Mouse (Mus musculus): ENCODE measurements around the gene Radil. TPM values are rescaled to one million over a fixed set of nuclear protein-coding genes. Genes with fewer than 3 reads are reported as not detected.

The Radil gene
- total RNA-seq (2021), result 1 to 10 TPM; 2.0 to 2.4 TPM

DNA sequence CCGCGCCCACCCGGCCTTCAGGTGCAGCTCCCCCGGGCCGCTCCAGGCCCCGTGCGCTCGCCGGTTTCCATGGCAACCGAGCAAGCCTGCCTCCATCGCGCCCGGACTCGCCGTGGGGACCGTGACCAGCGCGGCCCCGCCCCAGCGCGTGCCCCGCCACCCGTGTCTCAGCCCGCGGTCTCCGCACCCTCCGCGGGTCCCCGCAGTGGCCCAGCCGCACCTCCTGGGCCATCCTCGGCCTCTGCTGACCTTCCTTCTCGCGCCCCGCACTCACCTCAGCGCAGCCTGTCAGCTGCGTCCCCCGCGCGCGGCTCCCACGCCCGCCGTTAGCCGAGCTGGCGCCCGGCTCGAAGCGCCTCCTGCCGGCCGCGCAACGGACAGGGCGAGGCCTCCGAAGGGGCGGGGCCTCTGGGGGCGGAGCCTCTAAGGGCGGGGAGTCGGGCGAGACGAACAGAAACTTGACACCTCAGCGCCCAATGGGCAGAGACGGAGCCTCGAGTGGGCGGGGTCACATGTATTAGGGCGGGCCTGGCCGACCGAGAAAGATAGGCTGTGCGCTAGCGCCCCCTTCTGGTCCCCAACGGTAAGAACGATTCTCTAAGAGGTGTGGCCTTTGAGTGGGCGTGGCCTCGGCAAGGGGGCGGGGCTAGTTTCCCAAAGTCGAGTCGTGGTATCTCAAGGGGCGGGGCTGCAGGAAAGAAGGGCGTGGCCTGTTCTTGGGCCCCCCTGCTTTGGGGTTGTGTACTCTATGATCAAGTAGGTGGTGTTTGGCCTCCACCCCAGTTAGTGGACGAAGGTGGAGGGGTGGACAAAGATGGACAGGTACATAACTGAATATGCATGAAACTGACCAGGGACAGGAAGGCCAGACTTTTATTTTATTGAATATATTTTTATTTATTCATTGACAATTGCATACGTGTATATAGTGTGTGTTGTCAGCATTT is at the start of gene Radil:
TSS of gene Radil (minus strand) at position 393 of the 947 bp plus-strand sequence.
- intact Hi-C loops (cut with DNase I), result loop anchor here (2.0 kb wide), 1 partner anchor 48 kb away; no protein-coding TSS in a partner anchor
- peak; percentile 91 for DNase-seq (ENCODE audit: low spot score)

DNA sequence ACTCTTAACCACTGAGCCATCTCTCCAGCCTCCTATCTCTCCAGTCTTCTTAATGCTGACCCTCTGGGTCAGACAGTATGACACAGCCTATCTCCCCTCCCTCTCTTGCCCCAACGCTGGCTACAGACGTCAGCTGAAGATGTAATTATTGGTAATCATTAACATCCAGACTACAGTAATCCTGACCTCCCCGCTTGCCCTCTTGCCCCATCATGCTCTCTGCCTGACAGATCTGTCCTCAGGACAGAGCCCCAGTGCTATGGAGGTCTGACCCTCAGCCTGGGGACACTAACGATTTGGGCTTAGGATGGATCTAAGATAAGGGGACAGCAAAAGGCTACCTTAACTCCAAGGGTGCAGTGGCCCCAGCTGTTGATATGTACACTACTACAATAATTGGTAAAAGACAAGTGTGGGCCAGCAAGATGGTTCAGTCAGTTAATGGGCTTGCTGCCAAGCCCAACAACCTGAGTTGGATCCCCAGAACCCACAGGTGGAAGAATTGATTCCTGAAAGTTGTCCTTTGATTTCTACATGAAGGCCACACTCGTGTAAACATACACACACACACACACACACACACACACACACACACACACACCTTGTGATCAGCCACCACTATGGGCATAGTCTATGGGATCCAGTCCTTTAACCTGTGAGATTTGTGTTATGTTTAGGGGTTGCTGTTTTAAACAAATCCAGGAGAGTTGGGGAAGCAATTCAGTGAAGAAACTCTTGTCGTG is 46.9 kb upstream of the Radil start:
- intact Hi-C loops (cut with DNase I), result no loop called here

DNA sequence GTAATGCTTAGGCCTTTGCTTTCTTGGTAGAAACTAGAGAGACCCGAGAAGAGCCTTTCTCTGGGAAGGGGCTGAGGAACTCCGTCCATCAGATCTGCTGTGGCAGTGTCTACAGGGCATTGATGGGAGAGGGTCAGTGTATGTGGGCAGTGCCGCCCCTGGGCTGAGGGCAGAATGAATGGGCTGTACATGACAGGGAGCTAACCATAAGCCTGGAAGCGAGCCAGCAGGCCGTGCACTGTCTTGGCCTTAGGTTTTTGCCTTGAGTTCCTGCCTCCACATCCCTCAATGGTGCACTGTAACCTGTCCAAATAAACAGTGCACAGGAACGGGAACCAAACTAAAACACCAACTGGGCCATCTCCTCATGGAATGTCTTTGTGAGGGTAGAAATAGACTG is 45.8 kb upstream of the Radil start:
- intact Hi-C loops (cut with DNase I), result no loop called here
- DNase-seq (ENCODE audit: low spot score), result no peak

More for the DNA sequence above, 46.9 kb upstream of the Radil start:
- DNase-seq (ENCODE audit: low spot score), result no peak

DNA sequence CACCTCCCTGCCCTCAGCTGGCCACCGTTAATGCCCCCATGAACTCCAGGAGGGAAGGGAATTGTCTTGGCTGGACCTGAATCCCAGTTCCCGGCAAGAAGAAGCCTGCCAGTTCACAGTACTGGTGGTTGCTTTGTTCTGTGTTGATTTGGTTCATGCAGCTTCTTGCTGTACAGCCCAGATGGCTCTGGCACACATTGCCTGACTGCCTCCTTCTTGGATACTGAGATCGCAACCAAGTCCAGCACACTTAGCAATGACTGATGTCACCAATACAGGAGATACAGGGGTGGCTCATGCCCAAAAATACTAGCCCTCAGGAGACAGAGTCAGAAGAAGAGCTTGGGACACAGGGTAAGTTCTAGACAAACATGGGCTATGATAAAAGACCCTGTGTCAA is 44.8 kb upstream of the Radil start:
- DNase-seq (ENCODE audit: low spot score), result no peak
- intact Hi-C loops (cut with DNase I), result no loop called here

DNA sequence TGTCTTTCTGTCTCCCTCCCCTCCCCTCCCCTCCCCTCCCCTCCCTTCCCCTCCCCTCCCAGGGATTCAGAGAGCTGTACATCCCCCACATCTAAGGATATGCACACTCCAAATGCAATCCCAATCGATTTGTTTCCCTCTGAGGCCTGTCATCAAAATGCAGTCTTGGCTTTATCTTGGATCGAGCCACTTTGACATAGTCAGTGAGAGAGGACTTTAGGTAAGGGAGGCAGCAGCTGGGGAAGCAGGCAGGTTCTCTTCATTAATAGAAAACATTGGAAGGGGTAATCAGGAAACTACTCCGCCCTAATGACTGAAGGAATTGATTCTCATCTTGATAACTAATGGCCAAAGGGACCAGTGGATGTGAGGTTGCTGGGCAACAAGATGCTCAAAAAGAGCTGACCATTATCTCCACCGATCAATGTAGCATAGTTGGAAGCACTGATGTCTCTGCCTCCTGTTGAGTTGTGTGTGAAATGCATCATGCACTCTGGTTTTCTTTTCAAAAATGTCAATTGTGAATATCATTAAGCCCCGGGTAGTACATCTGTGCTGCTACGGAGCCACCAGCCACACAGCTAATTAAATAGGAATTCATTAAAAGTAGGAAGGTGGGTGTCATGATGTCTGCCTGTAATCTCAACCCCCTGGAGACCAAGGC is 40.2 kb upstream of the Radil start:
- intact Hi-C loops (cut with DNase I), result no loop called here
- no peak for DNase-seq (ENCODE audit: low spot score)

DNA sequence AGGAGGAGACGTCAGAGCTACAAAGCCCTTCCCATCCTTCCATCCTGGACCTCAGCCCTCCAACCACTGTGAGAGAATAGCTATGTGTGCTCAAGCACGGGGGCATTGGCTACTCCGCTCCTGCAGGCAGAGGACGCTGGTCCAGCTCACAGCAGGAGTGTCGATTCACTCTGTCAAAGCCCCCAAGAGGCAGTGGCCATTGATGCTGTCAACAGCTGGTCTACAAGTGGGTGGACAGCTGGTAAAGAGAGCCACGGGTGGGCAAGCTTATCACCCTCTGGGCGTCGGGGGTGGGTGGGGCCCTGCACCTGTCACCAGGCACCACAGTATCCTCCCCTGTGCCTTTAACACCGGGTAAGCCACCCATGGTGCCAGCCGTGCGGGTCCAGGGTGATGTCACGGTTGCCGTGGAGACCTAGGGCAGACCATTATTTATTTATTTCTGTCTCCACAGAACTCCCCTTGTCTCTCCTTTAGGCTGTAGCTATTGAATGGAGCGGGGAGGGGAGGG is 32.8 kb upstream of the Radil start:
- DNase-seq (ENCODE audit: low spot score), result no peak
- intact Hi-C loops (cut with DNase I), result no loop called here

DNA sequence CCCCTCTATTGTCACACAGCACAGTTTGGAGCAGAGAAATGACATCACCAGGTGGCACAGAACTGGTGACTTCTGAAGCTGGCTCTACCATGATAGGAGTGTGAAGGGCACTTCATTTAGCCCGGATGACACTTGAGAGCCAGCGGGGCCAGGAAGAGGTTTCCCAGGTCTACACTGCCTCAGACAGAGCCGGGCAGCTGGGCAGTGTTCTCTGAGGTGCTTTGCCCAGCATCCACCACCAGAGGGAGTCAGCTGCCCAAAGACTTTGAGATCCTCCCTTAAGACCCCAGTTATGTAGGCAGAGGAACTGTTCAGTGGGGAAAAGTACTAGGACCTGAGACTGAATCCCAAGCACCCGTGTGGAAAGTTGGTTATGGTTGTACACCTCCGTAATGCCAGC is 30.6 kb upstream of the Radil start:
- no peak for DNase-seq (ENCODE audit: low spot score)
- intact Hi-C loops (cut with DNase I), result loop anchor here (2.0 kb wide), 1 partner anchor 137 kb away; no protein-coding TSS in a partner anchor

DNA sequence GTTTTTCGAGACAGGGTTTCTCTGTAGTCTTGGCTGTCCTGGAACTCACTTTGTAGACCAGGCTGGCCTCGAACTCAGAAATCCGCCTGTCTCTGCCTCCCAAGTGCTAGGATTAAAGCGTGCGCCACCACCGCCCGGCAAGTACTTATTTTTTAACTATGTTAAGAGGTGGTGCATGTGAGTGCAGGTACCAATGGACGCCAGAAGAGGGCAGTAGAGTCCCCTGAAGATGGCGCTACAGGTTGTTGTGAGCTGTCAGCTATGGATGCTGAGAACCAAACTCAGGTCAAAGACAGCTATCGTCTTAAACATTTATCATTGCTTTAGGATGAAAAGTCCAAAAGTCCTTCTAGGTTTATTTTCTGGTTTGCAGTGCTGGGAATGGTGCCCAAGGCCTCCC is 27.3 kb upstream of the Radil start:
- intact Hi-C loops (cut with DNase I), result no loop called here
- DNase-seq (ENCODE audit: low spot score), result no peak

DNA sequence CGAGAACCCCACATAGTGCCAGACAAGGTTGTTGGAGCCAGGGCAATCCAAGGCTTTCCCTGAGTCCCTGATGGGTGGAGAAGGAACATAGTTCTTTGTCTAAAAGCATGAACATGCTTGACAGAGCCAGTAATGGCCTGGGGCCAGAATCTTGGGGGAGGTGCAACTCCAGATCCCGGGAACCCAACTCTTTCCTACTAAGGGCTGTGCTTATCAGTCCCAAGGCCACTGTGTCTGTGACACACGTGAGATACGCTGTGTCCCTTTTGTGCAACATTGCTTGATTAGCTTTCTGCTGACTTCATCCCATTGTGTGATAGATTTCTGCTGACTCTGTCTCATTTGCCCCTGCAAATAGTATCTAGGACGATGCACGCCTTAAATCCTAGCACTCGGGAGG is 25.9 kb upstream of the Radil start:
- intact Hi-C loops (cut with DNase I), result no loop called here
- no peak for DNase-seq (ENCODE audit: low spot score)

DNA sequence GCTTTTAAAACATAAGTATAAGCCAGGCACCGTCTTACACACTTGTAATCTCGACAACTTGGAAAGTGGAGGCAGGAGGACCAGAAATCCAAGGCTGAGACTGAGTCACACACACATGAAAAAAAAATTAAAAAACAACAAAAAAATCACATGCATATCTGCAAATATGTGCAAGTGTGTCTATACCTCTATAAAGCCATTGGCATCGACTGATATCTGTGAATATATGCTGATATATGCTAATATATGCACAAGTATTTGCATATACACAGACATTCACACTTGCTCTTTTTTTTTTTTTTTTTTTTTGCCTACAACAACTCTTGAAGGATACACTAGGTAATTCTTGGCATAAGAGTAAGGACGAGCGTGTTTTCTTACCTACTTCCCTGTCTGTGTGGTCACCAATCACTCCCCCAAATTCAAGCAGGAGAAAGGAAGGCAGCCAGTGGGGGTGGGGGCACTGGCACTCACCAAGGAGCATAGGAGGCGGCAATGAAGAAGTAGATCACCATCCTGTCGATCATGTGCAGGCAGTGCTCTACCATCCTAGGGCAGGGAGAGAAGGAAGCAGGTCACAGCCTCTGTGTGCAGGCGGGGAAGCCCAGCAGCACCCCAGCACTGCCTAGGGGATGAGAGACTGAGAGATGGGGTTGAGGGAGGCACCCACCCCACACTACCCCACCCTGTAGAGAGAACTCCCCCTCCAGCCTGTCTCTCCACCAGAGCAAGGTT is 23.6 kb upstream of the Radil start:
- DNase-seq (ENCODE audit: low spot score), result no peak
- intact Hi-C loops (cut with DNase I), result no loop called here

DNA sequence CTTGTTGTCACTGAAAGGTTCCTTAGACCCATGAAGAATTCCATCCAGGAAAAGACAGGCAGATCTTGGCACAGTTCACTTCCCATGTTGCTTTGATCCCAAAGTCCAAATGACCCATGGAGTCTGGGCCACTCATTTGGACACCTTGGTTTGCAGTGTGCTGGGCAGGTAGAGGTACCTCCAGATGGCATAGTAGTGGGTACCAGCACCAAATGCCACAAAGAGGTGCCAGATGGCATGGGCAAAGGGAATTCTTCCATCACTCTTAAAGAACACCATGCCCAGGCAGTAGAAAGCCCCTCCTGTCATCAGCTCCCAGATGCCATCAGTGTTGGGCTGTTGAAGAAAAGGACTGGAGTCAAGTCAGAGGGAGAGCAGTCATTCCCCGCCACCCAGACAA is 13.7 kb upstream of the Radil start:
- no peak for DNase-seq (ENCODE audit: low spot score)
- intact Hi-C loops (cut with DNase I), result no loop called here

DNA sequence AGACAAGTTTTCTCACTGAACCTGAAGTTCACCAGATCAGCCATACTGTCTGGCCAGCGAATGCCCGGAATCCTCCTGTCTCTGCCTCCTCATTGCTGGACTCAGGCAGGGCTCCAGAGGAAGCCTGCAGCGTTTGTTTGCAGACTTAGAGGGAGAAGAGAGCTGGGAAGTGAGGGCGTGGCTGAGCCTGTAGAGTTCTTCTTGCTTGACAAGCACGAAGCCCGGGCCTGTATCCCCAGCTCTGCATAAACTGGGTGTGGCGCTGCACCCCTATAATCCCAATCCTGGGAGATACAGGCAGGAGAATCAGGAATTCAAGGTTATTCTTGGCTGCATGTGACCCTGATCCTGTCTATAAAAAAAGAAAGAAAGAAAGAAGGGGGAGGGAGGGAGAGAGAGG is 9.4 kb upstream of the Radil start:
- intact Hi-C loops (cut with DNase I), result no loop called here
- no peak for DNase-seq (ENCODE audit: low spot score)

DNA sequence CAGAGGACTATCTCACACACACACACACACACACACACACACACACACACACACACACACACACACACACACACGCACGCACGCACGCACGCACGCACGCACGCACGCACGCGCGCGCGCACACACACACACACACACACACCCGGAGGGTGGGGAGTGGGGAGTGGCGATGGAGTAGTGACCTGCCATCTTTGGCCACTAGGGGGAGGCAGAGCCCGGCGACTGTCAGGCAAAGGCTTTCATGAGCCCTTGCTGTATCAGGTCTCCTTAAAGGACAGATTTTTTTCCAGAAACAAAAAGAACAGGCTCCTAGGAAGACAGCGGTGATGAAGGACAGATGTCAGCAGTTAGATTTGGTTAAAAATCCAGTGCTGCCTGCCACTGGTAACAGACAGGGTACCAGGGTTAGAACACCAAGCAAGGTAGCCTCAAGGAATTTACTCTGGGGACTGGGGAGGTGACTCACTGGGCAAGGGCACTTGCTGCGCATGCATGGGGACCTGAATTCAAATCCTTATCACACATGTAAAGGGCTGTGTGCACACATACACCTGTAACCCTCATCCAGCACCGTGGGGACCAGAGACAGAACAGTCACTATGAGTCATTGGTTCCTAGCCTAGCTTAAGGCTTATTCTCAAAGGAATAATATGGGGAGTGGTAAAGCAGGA is 6.6 kb upstream of the Radil start:
- intact Hi-C loops (cut with DNase I), result loop anchor here (1.0 to 5.0 kb wide), 2 partner anchors 65 to 161 kb away; no protein-coding TSS in a partner anchor
- no peak for DNase-seq (ENCODE audit: low spot score)

DNA sequence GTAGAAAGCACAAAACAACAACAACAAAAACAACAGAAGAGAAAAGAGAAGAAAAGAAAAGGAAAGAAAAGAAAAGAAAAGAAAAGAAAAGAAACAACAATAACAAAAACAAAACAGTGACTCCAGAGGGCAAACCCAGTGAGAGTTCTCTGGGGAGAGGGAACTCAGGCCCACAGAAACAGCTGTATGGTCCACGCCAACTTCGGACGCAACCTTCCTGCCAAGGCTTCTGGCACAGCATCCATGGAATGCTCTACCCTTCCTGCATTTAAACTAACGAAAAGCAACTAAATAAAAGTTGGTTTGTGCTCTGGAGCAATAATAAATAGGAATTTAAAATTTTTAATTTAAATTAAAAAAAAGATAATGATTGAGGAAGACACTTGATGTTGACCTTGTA is 5.8 kb upstream of the Radil start:
- intact Hi-C loops (cut with DNase I), result loop anchor here (1.0 to 5.0 kb wide), 2 partner anchors 66 to 162 kb away; no protein-coding TSS in a partner anchor
- no peak for DNase-seq (ENCODE audit: low spot score)

DNA sequence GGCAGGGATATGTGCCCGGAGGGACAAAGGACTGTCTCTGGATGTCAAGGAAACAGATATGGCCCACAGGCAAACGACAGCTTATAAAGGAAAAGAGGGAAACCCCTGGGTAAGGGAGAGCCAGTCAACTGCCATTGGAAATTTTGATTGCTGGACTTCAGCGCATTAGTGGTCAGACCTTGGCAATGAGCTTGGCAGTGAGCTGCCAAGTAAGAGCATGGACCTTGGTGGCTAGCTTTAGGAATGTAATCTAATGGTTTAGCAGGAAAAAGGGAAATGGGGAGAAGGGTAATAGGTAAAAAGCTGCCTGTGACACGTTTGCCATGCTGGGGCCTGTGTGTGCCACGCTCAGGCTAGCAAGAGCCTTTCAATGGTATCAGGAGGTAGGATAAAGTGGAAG is 5.0 kb upstream of the Radil start:
- DNase-seq (ENCODE audit: low spot score), result no peak
- intact Hi-C loops (cut with DNase I), result loop anchor here (5.0 kb wide), 1 partner anchor 66 kb away; no protein-coding TSS in a partner anchor

DNA sequence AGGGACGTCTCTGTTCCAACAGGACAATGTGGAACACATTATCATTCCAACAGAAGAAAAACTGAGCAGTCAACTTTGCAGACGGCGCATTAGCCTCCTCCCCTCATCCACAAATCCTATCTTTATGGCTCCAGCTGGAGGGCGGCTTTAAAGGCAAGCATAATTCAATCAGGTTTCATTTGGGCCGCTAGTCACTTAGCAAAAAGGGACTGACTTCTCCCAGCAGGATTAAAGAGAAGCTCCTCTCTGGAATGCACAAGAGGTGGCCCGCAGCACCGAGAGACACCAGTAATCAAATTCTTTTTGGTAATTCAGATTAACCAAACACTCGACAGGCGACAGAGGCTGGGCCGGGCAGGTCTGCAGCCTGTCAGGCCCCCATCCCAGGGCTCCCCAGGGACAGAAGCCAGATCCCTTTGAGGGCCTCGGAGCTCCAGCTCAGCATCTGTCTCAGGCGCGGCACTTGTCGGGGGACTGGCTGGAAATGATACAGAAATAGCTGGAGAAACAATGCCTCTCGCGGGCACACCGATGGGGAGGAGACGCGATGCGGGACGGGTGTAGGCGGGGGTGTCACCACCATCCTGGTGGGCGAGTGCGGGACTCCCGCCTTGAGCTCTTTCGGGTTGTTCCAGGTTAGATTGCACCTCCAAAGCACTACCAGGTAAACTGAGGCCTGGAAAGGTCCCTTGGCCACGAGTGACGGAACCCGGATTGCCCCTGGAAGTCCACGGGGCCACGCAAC is 765 bp downstream of the Radil start:
- intact Hi-C loops (cut with DNase I), result loop anchor here (2.0 kb wide), 1 partner anchor 47 kb away; no protein-coding TSS in a partner anchor
- DNase-seq (ENCODE audit: low spot score), result peak; percentile 12

DNA sequence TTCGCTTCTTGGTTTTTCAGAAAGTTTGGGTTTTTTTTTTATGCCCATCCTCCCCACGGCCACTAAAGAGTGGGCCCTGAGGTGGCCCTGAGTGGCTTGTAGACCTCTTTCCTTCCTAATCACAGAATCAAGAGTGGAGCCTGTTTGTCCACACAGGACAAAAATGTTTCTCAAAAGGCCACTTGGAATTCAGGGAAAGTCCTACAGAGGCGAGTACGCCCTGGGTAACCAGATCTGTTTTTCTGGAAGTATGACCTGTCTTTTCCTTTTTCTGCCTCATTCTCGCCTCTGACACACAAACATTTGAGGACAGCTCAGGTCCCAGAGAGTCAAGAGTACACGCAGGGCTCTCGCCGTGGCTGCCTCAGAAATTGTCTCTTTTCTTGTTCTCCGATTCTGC is 1.5 kb downstream of the Radil start:
- no peak for DNase-seq (ENCODE audit: low spot score)
- intact Hi-C loops (cut with DNase I), result no loop called here

DNA sequence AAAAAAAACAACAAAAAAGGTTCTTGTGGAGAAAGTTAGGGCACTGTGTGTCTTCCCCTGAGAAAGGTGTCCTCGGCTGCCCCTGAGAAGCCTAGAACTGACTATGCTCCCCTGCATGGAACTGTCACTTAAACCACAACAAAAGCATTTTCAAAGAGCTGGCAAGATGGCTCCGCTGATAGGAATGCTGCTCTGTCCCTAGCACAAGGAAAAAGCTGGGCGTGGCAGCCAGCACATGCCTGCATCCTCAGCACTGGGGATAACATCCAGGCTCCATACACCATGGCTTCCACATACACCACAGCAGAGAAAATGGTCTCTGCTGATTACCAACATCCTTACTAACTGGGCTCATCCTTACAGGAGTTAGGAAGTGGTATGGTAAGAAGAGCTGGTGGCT is 3.8 kb downstream of the Radil start:
- no peak for DNase-seq (ENCODE audit: low spot score)
- intact Hi-C loops (cut with DNase I), result no loop called here

Measured in heart, postnatal 25 days (tissue).